Mouse (Mus musculus) R1 (cell line): ENCODE results near the gene Slc25a19.
"Not testable (repeated sequence)": the region's sequence is repeated elsewhere in the genome, so short reads cannot be mapped to it uniquely, and the experiment has no call there.

Experiments
- DNase-seq: peaks from one replicate; pipeline ENCODE4 v3.0.0-alpha.2; 2018; ENCODE audit warnings: low read depth, low spot score

Slc25a19 gene

GRCm38 (mm10) chr11:115627705-115628464 lies at the start of gene Slc25a19:
TSS of gene Slc25a19 (minus strand) at chr11:115628295.
- DNase-seq, result peak; percentile 100

GRCm38 (mm10) chr11:115677511-115677910 lies 49.4 kb upstream of the Slc25a19 start:
- no peak for DNase-seq

- DNase-seq, result no peak
These were observed 48.6 kb upstream of the Slc25a19 start for GRCm38 (mm10) chr11:115676738-115677137.

GRCm38 (mm10) chr11:115674235-115674865 lies 46.3 kb upstream of the Slc25a19 start:
- DNase-seq, result no peak

GRCm38 (mm10) chr11:115673471-115674234 lies 45.6 kb upstream of the Slc25a19 start:
- no peak for DNase-seq

GRCm38 (mm10) chr11:115672226-115672987 lies 44.3 kb upstream of the Slc25a19 start:
- DNase-seq, result no peak

- no peak for DNase-seq
These were observed 42.5 kb upstream of the Slc25a19 start for GRCm38 (mm10) chr11:115670451-115671050.

GRCm38 (mm10) chr11:115663676-115664335 lies 35.7 kb upstream of the Slc25a19 start:
- no peak for DNase-seq

- no peak for DNase-seq
These were observed 32.3 kb upstream of the Slc25a19 start for GRCm38 (mm10) chr11:115660376-115660775.

- DNase-seq, result no peak
These were observed 30.4 kb upstream of the Slc25a19 start for GRCm38 (mm10) chr11:115658521-115658920.

GRCm38 (mm10) chr11:115654128-115654527 lies 26.0 kb upstream of the Slc25a19 start:
- DNase-seq, result no peak

- no peak for DNase-seq
These were observed 25.1 kb upstream of the Slc25a19 start for GRCm38 (mm10) chr11:115653194-115653593.

- DNase-seq, result no peak
These were observed 23.6 kb upstream of the Slc25a19 start for GRCm38 (mm10) chr11:115651680-115652079.

- DNase-seq, result no peak
These were observed 21.6 kb upstream of the Slc25a19 start for GRCm38 (mm10) chr11:115649706-115650105.

- peak; percentile 89 for DNase-seq
These were observed 19.4 kb upstream of the Slc25a19 start for GRCm38 (mm10) chr11:115647459-115647858.

- no peak for DNase-seq
These were observed 18.3 kb upstream of the Slc25a19 start for GRCm38 (mm10) chr11:115646439-115646838.

- DNase-seq, result not testable (repeated sequence)
These were observed 17.4 kb upstream of the Slc25a19 start for GRCm38 (mm10) chr11:115645498-115645897.

GRCm38 (mm10) chr11:115644308-115644707 lies 16.2 kb upstream of the Slc25a19 start:
- DNase-seq, result peak; percentile 52

GRCm38 (mm10) chr11:115643265-115643664 lies 15.2 kb upstream of the Slc25a19 start:
- peak; percentile 44 for DNase-seq

- no peak for DNase-seq
These were observed 14.6 kb upstream of the Slc25a19 start for GRCm38 (mm10) chr11:115642705-115643104.

- DNase-seq, result no peak
These were observed 13.6 kb upstream of the Slc25a19 start for GRCm38 (mm10) chr11:115641664-115642036.
